Mouse (Mus musculus) natural killer cell, adult 2 months (primary cell): ENCODE measurements around the gene Chrd.

Experiments
- DNase-seq, 2 experiments: peaks; one replicate each; pipeline ENCODE4 v3.0.0; 2022; ENCODE audit warnings: low spot score in 2 of 2

Gene Chrd

GRCm38 (mm10) chr16:20710370-20710769 lies 22.6 kb upstream of the Chrd start:
- DNase-seq: no peak

- no peak for DNase-seq
Observed at GRCm38 (mm10) chr16:20710810-20711209, 22.1 kb upstream of the Chrd start.

GRCm38 (mm10) chr16:20712190-20712589 lies 20.7 kb upstream of the Chrd start:
- DNase-seq: no peak

GRCm38 (mm10) chr16:20712889-20713288 lies 20.0 kb upstream of the Chrd start:
- DNase-seq: no peak

GRCm38 (mm10) chr16:20714307-20715080 lies 18.4 kb upstream of the Chrd start:
- no peak for DNase-seq

- DNase-seq: no peak
Observed at GRCm38 (mm10) chr16:20715161-20715560, 17.8 kb upstream of the Chrd start.

GRCm38 (mm10) chr16:20715566-20715965 lies 17.4 kb upstream of the Chrd start:
- no peak for DNase-seq

GRCm38 (mm10) chr16:20715976-20716840 lies 16.7 kb upstream of the Chrd start:
- peak in 1 of 2 experiments; percentile 35 for DNase-seq

- no peak for DNase-seq
Observed at GRCm38 (mm10) chr16:20716841-20717180, 16.1 kb upstream of the Chrd start.

GRCm38 (mm10) chr16:20717181-20717977 lies 15.5 kb upstream of the Chrd start, which contains the start of the genes Polr2h and Clcn2:
TSS of gene Polr2h (plus strand) at chr16:20717665.
TSS of gene Clcn2 (minus strand) at chr16:20717746.
- peak; percentile 96 to 98 for DNase-seq

- no peak for DNase-seq
Observed at GRCm38 (mm10) chr16:20717978-20718670, 14.8 kb upstream of the Chrd start.

GRCm38 (mm10) chr16:20721808-20722207 lies 11.1 kb upstream of the Chrd start:
- no peak for DNase-seq

- DNase-seq: no peak
Observed at GRCm38 (mm10) chr16:20722736-20723135, 10.2 kb upstream of the Chrd start.

GRCm38 (mm10) chr16:20723247-20723646 lies 9.7 kb upstream of the Chrd start:
- no peak for DNase-seq

- DNase-seq: no peak
Observed at GRCm38 (mm10) chr16:20724338-20724748, 8.6 kb upstream of the Chrd start.

- DNase-seq: no peak
Observed at GRCm38 (mm10) chr16:20725321-20725720, 7.6 kb upstream of the Chrd start.

- no peak for DNase-seq
Observed at GRCm38 (mm10) chr16:20725750-20726149, 7.2 kb upstream of the Chrd start.

GRCm38 (mm10) chr16:20726384-20726783 lies 6.5 kb upstream of the Chrd start:
- no peak for DNase-seq

- DNase-seq: no peak
Observed at GRCm38 (mm10) chr16:20730293-20730711, 2.6 kb upstream of the Chrd start.

- no peak for DNase-seq
Observed at GRCm38 (mm10) chr16:20731688-20732087, 1.2 kb upstream of the Chrd start.

- no peak for DNase-seq
Observed at GRCm38 (mm10) chr16:20732251-20732924, 539 bp upstream of the Chrd start.
